Mouse (Mus musculus) forebrain, embryonic 11.5 days (tissue): Measurements from ENCODE around the gene Acnat2. TPM values are rescaled to one million over a fixed set of nuclear protein-coding genes. Genes with fewer than 3 reads are reported as not detected.
"Not testable (repeated sequence)": the region's sequence is repeated elsewhere in the genome, so short reads cannot be mapped to it uniquely, and the experiment has no call there.

ENCODE experiments used
- ATAC-seq: fragments of 200-750 bp; cut with Nextera tagmentation; replicated peaks from 2 replicates; pipeline ENCODE4 v1.8.0; 2017; ENCODE audit warnings: moderate TSS enrichment; ENCODE audit not compliant: low FRiP score
- DNase-seq: peaks from one replicate; pipeline ENCODE4 v3.0.0-alpha.2; 2017; ENCODE audit warnings: low spot score
- H3K27ac ChIP-seq: fragments of 300-500 bp; sonication (generic); 2 replicates; pipeline ENCODE4 v1.5.1; 2014; ENCODE audit warnings: low read depth, low read length
- H3K27me3 ChIP-seq: fragments of 300-500 bp; sonication (generic); 2 replicates; pipeline ENCODE4 v1.6.1; 2014; ENCODE audit warnings: mild to moderate bottlenecking, low read length, mixed read lengths; ENCODE audit not compliant: control insufficient read depth, insufficient read depth
- H3K36me3 ChIP-seq: fragments of 300-500 bp; sonication (generic); 2 replicates; pipeline ENCODE4 v1.6.1; 2014; ENCODE audit warnings: mild to moderate bottlenecking, low read length, moderate library complexity, mixed read lengths; ENCODE audit not compliant: control insufficient read depth, insufficient read depth
- H3K4me1 ChIP-seq: fragments of 300-500 bp; sonication (generic); replicated peaks from 2 replicates; pipeline ENCODE4 v1.6.1; 2014; ENCODE audit warnings: low read length, mixed read lengths; ENCODE audit not compliant: control insufficient read depth, insufficient read depth
- H3K4me2 ChIP-seq: fragments of 300-500 bp; sonication (generic); 2 replicates; pipeline ENCODE4 v1.6.1; 2014; ENCODE audit warnings: low read depth, mild to moderate bottlenecking, low read length, moderate library complexity, mixed read lengths; ENCODE audit not compliant: severe bottlenecking
- H3K4me3 ChIP-seq: fragments of 300-500 bp; sonication (generic); 2 replicates; pipeline ENCODE4 v1.5.1; 2014; ENCODE audit warnings: low read depth, low read length
- H3K9ac ChIP-seq: fragments of 300-500 bp; sonication (generic); 2 replicates; pipeline ENCODE4 v1.6.1; 2014; ENCODE audit warnings: low read length
- H3K9me3 ChIP-seq: fragments of 300-500 bp; sonication (generic); 2 replicates; pipeline ENCODE4 v1.6.1; 2016; ENCODE audit warnings: low read length, mixed read lengths; ENCODE audit not compliant: control insufficient read depth
- WGBS: fragments of 180-500 bp; shearing (Covaris S2); extraction: QIAGEN DNeasy Blood & Tissue Kit; methylation state at CpG from one replicate; pipeline ENCODE4 v1.1.7; 2014; 5-methylcytosine and 5-hydroxymethylcytosine counted together
- polyA plus RNA-seq: library from polyadenylated mRNA; unstranded; fragments of >200 nt; fragmentation: Nextera tagmentation; extraction: Ambion mirVana; gene quantifications from 2 replicates; pipeline ENCODE4 v1.2.1, GENCODE M21; 2014

Acnat2 gene
- polyA plus RNA-seq, 1 experiment from 2014 or later = not detected

DNA sequence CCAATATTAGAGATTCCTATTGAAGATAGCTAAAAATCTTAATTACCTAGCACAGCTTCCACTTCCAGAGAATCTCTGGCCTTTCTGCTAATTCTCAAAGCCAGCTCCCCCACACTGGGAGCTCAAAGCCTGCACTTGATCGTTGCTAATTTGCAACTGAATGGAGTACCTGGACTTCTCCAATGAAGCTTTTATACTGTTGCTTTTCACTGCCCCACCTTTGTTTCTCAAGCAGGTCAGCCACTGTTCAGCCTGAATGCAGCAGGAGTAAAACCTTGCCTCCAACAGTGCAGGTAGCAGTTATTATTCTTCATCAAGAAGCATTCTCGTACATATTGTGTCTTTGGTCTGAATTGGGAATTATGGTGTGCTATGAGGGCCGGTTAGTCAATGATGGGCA is 39.9 kb downstream of the Acnat2 start:
- not testable (repeated sequence) for DNase-seq, H3K9me3 ChIP-seq, H3K9ac ChIP-seq, H3K27ac ChIP-seq, H3K27me3 ChIP-seq, H3K36me3 ChIP-seq, H3K4me2 ChIP-seq, ATAC-seq, H3K4me1 ChIP-seq, H3K4me3 ChIP-seq
- WGBS = 78% methylated on average over 3 of the region's 3 CpGs

DNA sequence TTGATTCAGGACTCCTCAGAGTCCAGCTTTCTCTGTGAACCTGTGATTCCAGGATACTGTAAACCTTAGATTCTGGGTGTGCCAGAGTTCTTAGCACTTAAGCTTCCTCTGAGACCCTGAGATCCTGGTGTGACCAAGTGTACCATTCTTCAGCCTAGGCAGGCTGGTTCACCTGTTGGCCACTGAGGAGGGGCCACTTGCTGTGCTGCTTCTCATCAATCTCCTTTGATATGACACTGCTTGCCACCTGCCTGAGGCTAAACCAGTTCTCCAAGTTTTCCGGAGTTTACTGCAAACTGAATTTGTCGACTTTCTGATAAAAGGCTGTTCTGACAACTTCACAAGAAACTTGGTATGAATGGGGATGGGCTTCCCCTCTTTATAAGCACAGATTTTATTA is 50.9 kb downstream of the Acnat2 start:
- Histone ChIP-seq H3K36me3 (no peaks in the 10 kb centered on the region), H3K27ac (no peak overlapping the region), H3K4me3 (no peak overlapping the region), H3K27me3 (no peaks in the 10 kb centered on the region), H3K4me2 (no peak overlapping the region), H3K4me1 (no peaks in the 10 kb centered on the region), H3K9me3 (no peaks in the 10 kb centered on the region), H3K9ac (no peak overlapping the region)
- ATAC-seq (no peak), DNase-seq (no peak)
- 79% methylated on average over 2 of the region's 2 CpGs for WGBS

GRCm38 (mm10) chr4:49350470-49350869 is 57.5 kb downstream of the Acnat2 start:
- no peak for DNase-seq
- H3K27me3 ChIP-seq = no peaks in the 10 kb centered on the region
- no peak overlapping the region for H3K9ac ChIP-seq
- no peak overlapping the region for H3K4me2 ChIP-seq
- no peak overlapping the region for H3K4me3 ChIP-seq
- no peaks in the 10 kb centered on the region for H3K9me3 ChIP-seq
- WGBS = 90% methylated on average over 4 of the region's 4 CpGs
- no peak overlapping the region for H3K27ac ChIP-seq
- no peaks in the 10 kb centered on the region for H3K36me3 ChIP-seq
- no peaks in the 10 kb centered on the region for H3K4me1 ChIP-seq
- ATAC-seq = no peak

DNA sequence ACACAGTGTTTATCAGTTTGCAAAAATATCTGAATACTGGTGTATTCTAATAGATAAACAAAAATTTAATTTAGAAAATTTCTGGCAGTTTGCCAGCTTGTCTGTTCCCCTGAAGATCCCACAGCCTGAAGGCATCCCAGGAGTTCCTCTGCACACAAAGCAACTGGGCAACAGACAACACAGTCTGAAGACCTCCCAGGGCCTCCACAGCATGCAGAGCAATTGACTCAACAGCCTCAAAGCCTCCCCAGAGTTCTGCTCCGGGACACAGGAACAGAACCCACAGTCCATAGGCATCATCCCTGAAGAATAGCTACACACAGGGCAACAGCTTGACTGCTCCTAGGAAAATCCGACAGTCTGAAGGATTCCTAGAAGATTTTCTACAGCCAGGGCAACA is 59.3 kb downstream of the Acnat2 start:
- Histone ChIP-seq H3K27me3 (no peaks in the 10 kb centered on the region), H3K4me2 (no peak overlapping the region), H3K9ac (no peak overlapping the region), H3K4me3 (no peak overlapping the region), H3K36me3 (no peaks in the 10 kb centered on the region), H3K27ac (no peak overlapping the region), H3K9me3 (no peaks in the 10 kb centered on the region), H3K4me1 (no peaks in the 10 kb centered on the region)
- ATAC-seq (no peak), DNase-seq (no peak)
- 35% methylated on average over 2 of the region's 2 CpGs for WGBS

DNA sequence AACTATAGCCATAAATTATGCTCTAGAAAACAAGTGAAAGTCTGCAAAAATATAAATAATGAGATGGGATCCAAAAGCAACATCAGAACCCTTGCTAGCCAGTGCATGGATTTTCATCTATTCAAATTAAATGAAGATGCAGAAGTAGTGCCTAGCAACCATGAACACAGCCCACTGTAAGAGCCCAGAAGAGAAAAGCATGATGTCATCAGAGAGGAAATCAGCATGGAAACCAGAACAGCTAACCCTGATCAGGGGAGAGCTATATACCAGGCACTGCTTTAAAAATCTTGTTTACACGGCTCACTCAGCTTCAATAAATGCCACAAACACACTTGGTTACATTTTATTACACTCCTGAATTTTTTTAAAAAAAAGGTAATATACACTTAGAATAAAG is 60.0 kb downstream of the Acnat2 start:
- H3K4me1 ChIP-seq, DNase-seq, H3K36me3 ChIP-seq, H3K27me3 ChIP-seq, H3K4me2 ChIP-seq, ATAC-seq, H3K9ac ChIP-seq, H3K27ac ChIP-seq, H3K4me3 ChIP-seq, H3K9me3 ChIP-seq: not testable (repeated sequence)
- WGBS = 89% methylated on average over 1 of the region's 1 CpGs

DNA sequence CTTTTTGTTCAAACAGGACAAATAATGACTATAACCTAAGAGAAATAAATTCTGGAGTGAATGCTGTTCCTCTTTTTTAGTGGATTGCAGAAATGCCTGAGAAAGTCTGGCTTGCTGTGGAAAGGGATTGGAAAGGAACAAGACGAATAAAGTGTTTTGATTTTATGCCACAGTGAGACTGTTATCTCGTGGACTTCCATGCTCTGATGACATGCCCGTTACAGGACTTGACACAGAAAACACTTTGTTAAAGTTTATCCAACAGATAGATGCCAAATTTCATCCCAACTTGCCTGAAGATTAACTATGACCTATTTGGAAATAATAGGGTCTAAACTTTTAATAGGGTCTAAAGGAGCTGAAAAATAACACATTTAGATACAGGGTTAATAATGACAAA is 67.9 kb downstream of the Acnat2 start:
- WGBS = 85% methylated on average over 3 of the region's 3 CpGs
- H3K9me3 ChIP-seq, H3K36me3 ChIP-seq, H3K4me1 ChIP-seq, H3K4me2 ChIP-seq, ATAC-seq, H3K4me3 ChIP-seq, H3K27me3 ChIP-seq, DNase-seq, H3K27ac ChIP-seq, H3K9ac ChIP-seq: not testable (repeated sequence)

- H3K27me3 ChIP-seq, H3K4me3 ChIP-seq, H3K4me1 ChIP-seq, H3K27ac ChIP-seq, H3K36me3 ChIP-seq, H3K9me3 ChIP-seq, ATAC-seq, DNase-seq, H3K4me2 ChIP-seq, H3K9ac ChIP-seq: not testable (repeated sequence)
- 90% methylated on average over 3 of the region's 4 CpGs for WGBS
These were observed 70.0 kb downstream of the Acnat2 start for GRCm38 (mm10) chr4:49337949-49338348.

Other genes with a start within 250 kb of the Acnat2 start
- not detected in 2 replicates for gene Acnat1, start 65.8 kb upstream of the Acnat2 start, polyA plus RNA-seq
- gene Baat, start 98.4 kb upstream of the Acnat2 start, polyA plus RNA-seq = 0.21 and 0.35 TPM in 2 replicates
- gene Mrpl50, start 112.9 kb upstream of the Acnat2 start, polyA plus RNA-seq = 91.2 and 96.8 TPM in 2 replicates
- 13.2 and 14.5 TPM in 2 replicates for gene Zfp189, start 113.0 kb upstream of the Acnat2 start, polyA plus RNA-seq
- not detected in 2 replicates for gene Aldob, start 141.4 kb upstream of the Acnat2 start, polyA plus RNA-seq
- 17.3 and 18.8 TPM in 2 replicates for gene Tmem246, start 189.7 kb upstream of the Acnat2 start, polyA plus RNA-seq
- 71.7 and 76.9 TPM in 2 replicates for gene Rnf20, start 223.9 kb upstream of the Acnat2 start, polyA plus RNA-seq